In the genomic region with DNA sequence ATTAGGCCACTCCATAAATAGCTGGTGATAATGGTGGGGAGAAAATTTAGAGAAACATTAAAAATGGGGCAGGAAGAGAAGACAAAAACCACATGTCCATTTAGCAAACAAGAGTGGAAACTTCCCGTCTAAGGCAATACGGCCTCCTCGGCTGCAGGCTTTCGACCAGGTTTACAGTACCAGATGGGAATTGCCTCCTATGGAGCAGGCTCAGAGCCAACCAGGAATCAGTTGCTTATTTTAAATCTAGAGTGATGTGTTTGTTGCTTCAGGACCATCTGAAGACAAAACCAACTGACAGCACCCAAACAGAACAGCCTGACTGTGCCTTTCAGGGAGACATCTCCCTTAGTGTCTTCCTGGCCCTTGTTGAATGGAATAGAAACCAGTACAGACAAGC, we compare ENCODE assay signal across 26 mouse cellular contexts. TPM values are rescaled to one million over a fixed set of nuclear protein-coding genes. Genes with fewer than 3 reads are reported as not detected.
DNase-seq lines count a peak whose midpoint lies in the region; ATAC-seq and TF ChIP-seq lines count a peak whose summit lies in the region.
"Had no signal": no experiment of that assay in that cellular context is flagged by ENCODE, and none has a peak within 500 bp of the region (broad histone marks: within the 10 kb centered on the region; RNA-seq: fewer than 3 reads in every experiment).

No protein-coding gene starts in this region.

- no peak for TF ChIP-seq EP300 in liver, postnatal 0 days (IDR thresholded peaks at IDR 0.05; ENCODE audit: low read depth)

- no peaks in the 10 kb centered on the region for H3K27me3 ChIP-seq in hindbrain, postnatal 0 days (ENCODE audit: insufficient read depth, low read length)
- H3K27me3 ChIP-seq in hindbrain, embryonic 16.5 days (replicated peaks; ENCODE audit: control insufficient read depth, insufficient read depth, low read length), result no peaks in the 10 kb centered on the region
- H3K27me3 ChIP-seq in liver, postnatal 0 days (ENCODE audit: insufficient read depth, low read length), result no peaks in the 10 kb centered on the region
- H3K27me3 ChIP-seq: CH12.LX; heart, embryonic 15.5 days; hindbrain, embryonic 13.5 days; intestine, embryonic 15.5 days; limb, embryonic 12.5 days; liver, embryonic 12.5 days; neural tube, embryonic 15.5 days; Patski had no signal

- no peaks in the 10 kb centered on the region for H3K36me3 ChIP-seq in hindbrain, postnatal 0 days (ENCODE audit: insufficient read depth, low read length)
- no peaks in the 10 kb centered on the region for H3K36me3 ChIP-seq in hindbrain, embryonic 16.5 days (ENCODE audit: control insufficient read depth, insufficient read depth, low read length)
- no peaks in the 10 kb centered on the region for H3K36me3 ChIP-seq in liver, postnatal 0 days (replicated peaks; ENCODE audit: insufficient read depth, low read length)
- H3K36me3 ChIP-seq: forebrain, embryonic 10.5 days; G1E; heart, embryonic 15.5 days; hindbrain, embryonic 13.5 days; intestine, embryonic 15.5 days; limb, embryonic 12.5 days; liver, embryonic 12.5 days; neural tube, embryonic 15.5 days had no signal

- no peak overlapping the region for H3K9ac ChIP-seq in hindbrain, postnatal 0 days (replicated peaks; ENCODE audit: low read length)
- H3K9ac ChIP-seq in hindbrain, embryonic 16.5 days (ENCODE audit: low read depth, low read length), result no peak overlapping the region
- H3K9ac ChIP-seq in liver, postnatal 0 days (replicated peaks), result no peak overlapping the region
- H3K9ac ChIP-seq: heart, embryonic 15.5 days; hindbrain, embryonic 13.5 days; intestine, embryonic 15.5 days; limb, embryonic 12.5 days; liver, embryonic 12.5 days; neural tube, embryonic 15.5 days had no signal

- peak; percentile 26 for DNase-seq in hindbrain, postnatal 0 days (ENCODE audit: low spot score)
- DNase-seq in brain, embryonic 14.5 days (ENCODE audit: low read depth), result peak; percentile 29
- DNase-seq in cerebellum, adult 11-12 months, result peak; percentile 73
- peak; percentile 75 to 76 for DNase-seq in cerebellum, postnatal 10 days
- DNase-seq in liver, postnatal 0 days, result no peak
- no peak for DNase-seq in gastrocnemius, postnatal 25 days
- no peak for DNase-seq in frontal cortex, postnatal 10 days (ENCODE audit: low spot score in 2 of 2)
- DNase-seq: B cell, adult 2 months; gastrocnemius, postnatal 14 days; heart, postnatal 36 days; kidney, adult 8-10 months; kidney, postnatal 10 days; lung, adult 2 months had no signal

- ATAC-seq in hindbrain, postnatal 0 days, result no peak
- no peak for ATAC-seq in hindbrain, embryonic 16.5 days
- ATAC-seq in liver, postnatal 0 days, result no peak
- ATAC-seq: intestine, embryonic 15.5 days; liver, embryonic 12.5 days; midbrain, embryonic 16.5 days; Patski had no signal

- no peaks in the 10 kb centered on the region for H3K4me1 ChIP-seq in hindbrain, postnatal 0 days (ENCODE audit: insufficient read depth, low read length)
- H3K4me1 ChIP-seq in hindbrain, embryonic 16.5 days (ENCODE audit: control insufficient read depth, insufficient read depth, low read depth, low read length), result peaks cover 4% of the 10 kb centered on the region; the same call in 1 of the 2 replicates
- no peaks in the 10 kb centered on the region for H3K4me1 ChIP-seq in liver, postnatal 0 days (ENCODE audit: insufficient read depth)
- H3K4me1 ChIP-seq: hindbrain, embryonic 13.5 days; intestine, embryonic 15.5 days; liver, embryonic 12.5 days; neural tube, embryonic 15.5 days had no signal

- no peaks in the 10 kb centered on the region for H3K9me3 ChIP-seq in hindbrain, postnatal 0 days (ENCODE audit: low read length)
- no peaks in the 10 kb centered on the region for H3K9me3 ChIP-seq in hindbrain, embryonic 16.5 days (ENCODE audit: control insufficient read depth, low read length)
- no peaks in the 10 kb centered on the region for H3K9me3 ChIP-seq in liver, postnatal 0 days (ENCODE audit: low read length)
- H3K9me3 ChIP-seq: forebrain, embryonic 10.5 days; G1E; heart, embryonic 15.5 days; hindbrain, embryonic 13.5 days; intestine, embryonic 15.5 days; limb, embryonic 12.5 days; liver, embryonic 12.5 days; megakaryocyte, embryonic 14.5 days; neural tube, embryonic 15.5 days had no signal

- H3K27ac ChIP-seq in hindbrain, postnatal 0 days, result no peak overlapping the region
- H3K27ac ChIP-seq in hindbrain, embryonic 16.5 days (ENCODE audit: low read depth, low read length), result no peak overlapping the region
- H3K27ac ChIP-seq in liver, postnatal 0 days (ENCODE audit: low read depth), result no peak overlapping the region
- H3K27ac ChIP-seq: forebrain, embryonic 10.5 days; heart, embryonic 15.5 days; hindbrain, embryonic 13.5 days; intestine, embryonic 15.5 days; limb, embryonic 12.5 days; liver, embryonic 12.5 days; neural tube, embryonic 15.5 days had no signal

- TF ChIP-seq POLR2A in brain, embryonic 14.5 days (IDR thresholded peaks at IDR 0.05; ENCODE audit: borderline replicate concordance, extremely low read depth, insufficient read depth, insufficient read length, poor library complexity, severe bottlenecking), result no peak

- H3K4me2 ChIP-seq in hindbrain, postnatal 0 days (ENCODE audit: low read depth, low read length), result no peak overlapping the region
- no peak overlapping the region for H3K4me2 ChIP-seq in hindbrain, embryonic 16.5 days (ENCODE audit: low read length)
- no peak overlapping the region for H3K4me2 ChIP-seq in liver, postnatal 0 days (ENCODE audit: low read depth, low read length)
- H3K4me2 ChIP-seq: heart, embryonic 15.5 days; hindbrain, embryonic 13.5 days; intestine, embryonic 15.5 days; limb, embryonic 12.5 days; liver, embryonic 12.5 days; neural tube, embryonic 15.5 days had no signal

- WGBS in hindbrain, postnatal 0 days, result 62% methylated on average over 4 of the region's 4 CpGs
- WGBS in hindbrain, embryonic 16.5 days, result 80% methylated on average over 4 of the region's 4 CpGs
- WGBS in liver, postnatal 0 days (ENCODE audit: insufficient replicate concordance), result 81% methylated on average over 4 of the region's 4 CpGs

- H3K4me3 ChIP-seq in hindbrain, postnatal 0 days (ENCODE audit: low read length), result no peak overlapping the region
- H3K4me3 ChIP-seq in hindbrain, embryonic 16.5 days (ENCODE audit: low read length), result no peak overlapping the region
- H3K4me3 ChIP-seq in liver, postnatal 0 days (ENCODE audit: low read depth, low read length), result no peak overlapping the region
- H3K4me3 ChIP-seq: forebrain, embryonic 10.5 days; heart, embryonic 15.5 days; hindbrain, embryonic 13.5 days; intestine, embryonic 15.5 days; limb, embryonic 12.5 days; liver, embryonic 12.5 days; megakaryocyte, embryonic 14.5 days; neural tube, embryonic 15.5 days had no signal

- TF ChIP-seq CTCF in hindbrain, postnatal 0 days (IDR thresholded peaks at IDR 0.05; ENCODE audit: low read depth), result no peak
- no peak for TF ChIP-seq CTCF in brain, embryonic 14.5 days (IDR thresholded peaks at IDR 0.05; ENCODE audit: borderline replicate concordance, extremely low read depth, insufficient read depth, insufficient read length)
- TF ChIP-seq CTCF in liver, postnatal 0 days (IDR thresholded peaks at IDR 0.05; ENCODE audit: low read depth), result no peak

RNA-seq across cellular contexts. Expression of gene Samd4, which starts 33.9 kb away (rescaled TPM):
- 14.3 and 14.7 TPM in 2 replicates for total RNA-seq in hindbrain, postnatal 0 days (2014; rRNA removed)
- polyA plus RNA-seq in hindbrain, postnatal 0 days (2015; fragmentation: Nextera tagmentation; extraction: Ambion mirVana), result 4.4 and 4.9 TPM in 2 replicates
- 4.7 and 5.3 TPM in 2 replicates for polyA plus RNA-seq in hindbrain, embryonic 16.5 days (2015; fragmentation: Nextera tagmentation; extraction: Ambion mirVana)
- polyA plus RNA-seq in brain, embryonic 14.5 days (2012; rRNA removed), result 5.8 and 7.8 TPM in 2 replicates
- polyA plus RNA-seq in liver, postnatal 0 days (2015; fragmentation: Nextera tagmentation; extraction: Ambion mirVana), result 0.34 and 0.45 TPM in 2 replicates
- 10 to 100 TPM; 34.2 to 54.3 TPM for total RNA-seq in gastrocnemius, postnatal 25 days (2021)
- polyA plus RNA-seq: G1E had no signal

Comparison
In these comparisons a context has a peak if more than half of its experiments do, and no peak if none do; other contexts are left out.
1. DNase-seq: peak in hindbrain, postnatal 0 days (single experiment), brain, embryonic 14.5 days (single experiment), cerebellum, adult 11-12 months (single experiment) and cerebellum, postnatal 10 days (2 of 2); none in liver, postnatal 0 days (single experiment), gastrocnemius, postnatal 25 days (single experiment) and frontal cortex, postnatal 10 days (0 of 2).